Mouse (Mus musculus): ENCODE measurements at regions not wholly inside any gene's neighbourhood (a gene's known extent, or its start where the extent isn't known, plus 50 kb on each side); places are given as distances from the start of the nearest gene placed in this dataset.

DNA sequence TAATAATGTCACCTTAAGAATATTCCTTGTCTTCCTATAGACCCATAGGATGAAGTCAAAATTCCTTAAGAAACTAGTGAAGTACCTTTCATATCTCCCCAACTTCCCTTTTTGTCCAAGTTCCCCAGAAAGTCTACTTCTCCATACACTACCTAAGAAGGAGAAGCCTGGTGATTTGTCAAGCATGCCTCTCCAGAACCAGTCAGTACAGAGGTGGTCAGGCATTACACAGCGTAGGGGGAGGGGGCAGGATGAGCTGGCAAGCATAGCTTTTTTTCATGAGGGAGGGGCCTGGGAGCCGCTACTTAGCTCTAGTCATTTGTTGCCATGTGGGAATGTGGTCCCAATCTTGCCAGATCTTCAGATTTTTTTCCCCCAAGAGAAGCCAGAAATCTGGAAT, 54.0 kb upstream of the Satb2 start:
- TF ChIP-seq CTCF (IDR thresholded peaks at IDR 0.05; ENCODE audit: insufficient read depth, low read depth, low read length): no peak
- TF ChIP-seq POLR2A (IDR thresholded peaks at IDR 0.05; ENCODE audit: insufficient read depth, low read depth, low read length): no peak
